Mouse (Mus musculus) kidney, adult 2 months (tissue): ENCODE measurements at regions not wholly inside any gene's neighbourhood (a gene's known extent, or its start where the extent isn't known, plus 50 kb on each side); places are given as distances from the start of the nearest gene placed in this dataset.

Experiments used
- CTCF ChIP-seq: fragments of 200-500 bp; conservative IDR thresholded peaks from 2 replicates; pipeline ENCODE4 v1.5.1; 2011; ENCODE audit warnings: low read depth, mild to moderate bottlenecking, control low read depth, low read length, moderate library complexity, mixed read lengths; ENCODE audit not compliant: insufficient read depth, insufficient read length
- POLR2A ChIP-seq: fragments of 200-500 bp; IDR thresholded peaks from one replicate; pipeline ENCODE4 v1.6.1; 2011; ENCODE audit warnings: low read depth, low read length, control low read depth

DNA sequence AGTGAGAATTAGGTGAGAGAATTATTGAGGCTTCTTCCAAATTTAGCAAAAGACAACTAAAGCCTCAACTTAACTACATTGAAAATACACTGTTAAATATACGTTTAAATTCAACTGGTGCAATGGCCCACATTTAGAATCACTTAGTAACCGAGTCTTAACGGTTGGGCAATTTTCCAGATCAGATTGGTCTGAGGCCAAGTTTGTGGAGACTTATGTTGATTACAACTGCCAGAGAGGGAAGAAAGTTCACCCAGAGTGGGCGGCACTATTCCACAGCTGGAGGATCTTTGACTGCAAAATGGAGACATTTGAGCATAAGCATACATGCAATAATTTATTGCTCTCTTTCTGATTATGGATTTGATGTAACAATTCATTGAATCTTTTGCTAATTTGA lies 146.5 kb upstream of the Tprg start:
- no peak for TF ChIP-seq CTCF
- no peak for TF ChIP-seq POLR2A
